Mouse (Mus musculus) heart, adult 2 months (tissue): Measurements from ENCODE around the gene Camta1.

ENCODE experiments used
- CTCF ChIP-seq: fragments of 200-600 bp; IDR thresholded peaks from 2 replicates; pipeline ENCODE4 v1.8.1; 2022; ENCODE audit warnings: antibody characterized with exemption, mild to moderate bottlenecking, moderate library complexity
- EP300 ChIP-seq: fragments of 200-500 bp; IDR thresholded peaks from 2 replicates; pipeline ENCODE4 v1.6.1; 2011; ENCODE audit warnings: low read depth, low read length, control low read depth; ENCODE audit not compliant: insufficient read depth

DNA sequence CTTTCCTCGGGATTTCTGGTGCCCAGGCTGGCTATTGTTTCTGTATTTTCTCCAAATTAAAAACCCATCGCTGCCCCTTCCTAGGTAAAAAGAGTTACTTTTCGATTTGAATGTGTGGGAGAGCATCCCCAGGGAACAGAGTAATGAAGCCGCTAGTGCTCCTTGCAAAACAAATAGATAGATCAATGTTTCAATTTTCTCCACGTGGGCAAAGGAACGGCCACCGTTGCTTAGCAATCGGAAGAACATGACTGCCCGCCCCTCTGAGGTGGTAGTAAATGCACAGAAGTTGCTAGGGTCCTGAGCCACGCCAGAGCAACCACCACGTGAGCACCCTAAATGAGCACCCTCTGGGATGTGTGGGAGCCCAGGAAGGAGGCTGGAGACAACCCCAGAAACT, 648.2 kb downstream of the Camta1 start:
- TF ChIP-seq CTCF: no peak
- no peak for TF ChIP-seq EP300
